Mouse (Mus musculus): ENCODE results near the gene Eva1a.
A peak's percentile ranks its signal among the peaks of the same experiment; 100 is the strongest.

Eva1a gene

GRCm38 (mm10) chr6:82066515-82067081 lies 25.8 kb downstream of the Eva1a start:
- no peak for DNase-seq (ENCODE audit: low read depth)

GRCm38 (mm10) chr6:82070459-82070858 lies 29.6 kb downstream of the Eva1a start:
- no peak for DNase-seq (ENCODE audit: low read depth)

GRCm38 (mm10) chr6:82073011-82073410 lies 32.2 kb downstream of the Eva1a start:
- peak; percentile 66 for DNase-seq (ENCODE audit: low read depth)

DNA sequence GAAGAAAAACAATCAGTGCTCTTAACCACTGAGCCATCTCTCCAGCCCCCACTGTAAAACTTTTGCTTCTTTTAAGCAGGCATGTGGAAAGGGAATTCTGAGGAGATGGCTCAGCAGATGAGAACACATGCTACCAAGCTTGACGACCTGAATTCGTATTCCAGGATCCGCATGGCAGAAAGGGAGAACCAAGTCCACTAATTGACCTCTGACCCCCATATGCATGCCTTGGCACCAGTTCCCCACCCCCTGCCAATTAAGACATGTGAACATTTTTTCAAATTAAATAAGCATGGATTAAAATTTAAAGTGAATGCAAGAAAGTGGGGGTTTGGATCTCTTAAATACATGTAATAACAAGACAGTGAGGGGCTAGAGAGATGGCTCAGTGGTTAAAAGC lies 32.7 kb downstream of the Eva1a start:
- no peak for DNase-seq (ENCODE audit: low read depth)

GRCm38 (mm10) chr6:82076364-82076763 lies 35.5 kb downstream of the Eva1a start:
- DNase-seq (ENCODE audit: low read depth) = no peak

DNA sequence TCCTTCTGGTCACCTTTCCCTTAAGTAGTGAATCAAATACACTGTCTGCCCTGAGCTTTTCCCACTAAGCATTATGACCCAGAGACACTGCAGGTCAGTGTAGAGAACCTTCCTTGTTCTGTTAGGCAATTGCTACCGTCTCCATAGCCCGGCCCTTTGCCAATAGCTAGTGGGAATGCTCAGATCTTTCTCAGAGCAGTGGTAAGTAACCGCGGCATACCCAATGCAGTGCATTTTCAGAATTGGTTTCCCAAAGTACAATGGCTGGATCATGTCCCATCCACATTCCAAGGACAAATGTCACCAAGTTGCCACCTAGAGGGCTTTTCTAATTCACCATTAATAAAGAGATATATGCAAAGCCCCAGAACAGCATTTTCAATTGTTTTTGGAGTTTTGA lies 38.0 kb downstream of the Eva1a start:
- DNase-seq (ENCODE audit: low read depth) = no peak

DNA sequence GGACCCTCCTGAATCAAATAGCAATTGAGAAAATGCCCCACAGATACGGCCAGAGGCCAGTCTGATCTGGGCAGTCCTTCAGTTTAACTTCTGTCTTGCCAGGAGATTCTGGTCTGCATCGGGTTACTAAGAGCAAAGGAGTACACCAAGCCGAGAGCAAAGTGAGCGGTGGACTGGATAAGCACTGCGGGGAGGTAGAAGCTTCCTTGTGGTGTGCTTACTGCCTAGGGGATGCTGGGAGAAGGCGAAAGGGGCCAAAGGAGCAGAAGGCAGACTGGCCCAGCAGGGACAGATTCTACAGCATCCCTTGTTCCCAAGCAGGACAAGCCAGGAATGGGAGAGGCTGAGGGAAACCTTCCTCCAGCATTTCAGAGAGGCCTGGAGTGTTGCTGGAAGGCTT lies 42.8 kb downstream of the Eva1a start:
- DNase-seq (ENCODE audit: low read depth) = no peak

DNA sequence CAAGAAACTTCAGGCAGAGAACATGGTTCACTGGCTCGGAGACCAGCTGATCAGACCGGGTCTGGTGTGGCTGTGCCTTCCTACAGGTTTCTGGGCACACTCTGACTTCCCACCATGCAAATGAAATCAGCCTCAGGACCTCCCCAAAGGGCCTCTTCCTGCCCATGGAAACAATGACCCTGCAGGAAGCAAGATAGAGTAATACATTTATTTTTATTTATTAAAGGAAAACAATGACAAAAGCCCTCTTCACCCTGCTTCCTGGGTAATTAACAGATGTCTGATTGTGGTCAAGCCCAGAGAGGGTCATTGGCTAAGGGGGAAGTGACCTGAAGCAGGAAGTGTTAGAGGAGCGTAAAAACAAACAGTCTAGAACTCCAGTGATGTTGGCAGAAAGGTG lies 43.4 kb downstream of the Eva1a start:
- no peak for DNase-seq (ENCODE audit: low read depth)

GRCm38 (mm10) chr6:82085313-82085908 lies 44.6 kb downstream of the Eva1a start:
- DNase-seq (ENCODE audit: low read depth) = no peak

- no peak for DNase-seq (ENCODE audit: low read depth)
Observed at GRCm38 (mm10) chr6:82088133-82088532, 47.3 kb downstream of the Eva1a start.

- DNase-seq (ENCODE audit: low read depth) = no peak
Observed at GRCm38 (mm10) chr6:82091773-82092172, 50.9 kb downstream of the Eva1a start.

- DNase-seq (ENCODE audit: low read depth) = no peak
Observed at GRCm38 (mm10) chr6:82097705-82098104, 56.9 kb downstream of the Eva1a start.

DNA sequence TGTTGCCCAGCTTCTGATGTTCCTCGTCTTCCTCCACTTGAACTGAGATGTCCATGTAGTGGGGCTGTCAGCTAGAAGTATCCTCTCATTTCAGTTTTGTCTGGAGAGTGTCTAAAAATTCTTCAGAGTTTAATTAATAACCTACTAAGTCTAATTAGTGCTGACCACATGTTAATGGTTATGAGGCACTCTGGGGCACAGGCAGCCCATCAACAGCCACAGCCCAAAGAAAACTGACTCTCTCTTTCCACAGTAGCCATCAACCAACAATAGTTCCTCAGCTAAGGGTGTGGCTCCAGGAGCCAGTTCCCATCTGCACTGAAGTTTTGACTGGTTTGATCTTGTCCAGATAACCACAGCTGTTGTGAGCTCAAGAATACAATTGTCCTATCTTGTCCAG lies 57.6 kb downstream of the Eva1a start:
- no peak for DNase-seq (ENCODE audit: low read depth)

GRCm38 (mm10) chr6:82110473-82110872 lies 69.6 kb downstream of the Eva1a start:
- DNase-seq (ENCODE audit: low read depth) = no peak

DNA sequence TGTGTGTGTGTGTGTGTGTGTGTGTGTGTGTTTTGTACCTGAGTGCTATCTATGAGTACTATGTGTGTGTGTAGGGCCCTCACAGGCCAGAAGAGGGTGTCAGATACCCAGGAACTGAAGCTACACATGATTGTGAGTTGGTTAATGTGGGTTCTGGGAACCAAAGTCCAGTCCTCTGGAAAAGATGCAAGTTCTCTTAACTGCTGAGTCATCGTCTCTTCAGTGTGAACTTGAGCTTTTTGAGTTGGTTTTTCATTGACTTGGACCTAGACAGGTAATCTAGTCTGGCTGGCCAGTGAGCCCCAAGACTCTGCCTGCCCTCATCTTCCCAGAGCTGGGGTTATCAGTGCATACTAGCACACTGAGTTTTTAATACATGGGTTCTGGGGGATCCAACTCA lies 70.3 kb downstream of the Eva1a start:
- no peak for DNase-seq (ENCODE audit: low read depth)

DNA sequence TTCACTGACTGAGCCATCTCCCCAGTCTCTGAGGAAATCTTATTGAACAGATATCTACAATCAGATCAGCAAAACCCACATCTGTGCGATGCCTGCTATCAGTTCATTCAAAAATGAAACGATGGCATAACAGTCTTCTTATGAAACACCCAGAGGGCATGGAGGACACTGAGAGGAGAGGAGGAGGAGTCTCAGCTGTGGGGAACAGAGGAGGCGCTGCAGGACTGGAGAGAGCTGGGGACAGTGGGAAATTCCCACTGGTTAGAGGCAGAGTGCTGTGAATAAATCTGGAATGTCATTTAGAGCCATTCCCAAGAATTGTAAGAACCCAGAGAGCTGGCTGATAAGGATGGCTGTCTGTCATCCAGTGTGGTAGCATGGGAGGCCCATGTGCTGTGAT lies 70.7 kb downstream of the Eva1a start:
- DNase-seq (ENCODE audit: low read depth) = no peak

DNA sequence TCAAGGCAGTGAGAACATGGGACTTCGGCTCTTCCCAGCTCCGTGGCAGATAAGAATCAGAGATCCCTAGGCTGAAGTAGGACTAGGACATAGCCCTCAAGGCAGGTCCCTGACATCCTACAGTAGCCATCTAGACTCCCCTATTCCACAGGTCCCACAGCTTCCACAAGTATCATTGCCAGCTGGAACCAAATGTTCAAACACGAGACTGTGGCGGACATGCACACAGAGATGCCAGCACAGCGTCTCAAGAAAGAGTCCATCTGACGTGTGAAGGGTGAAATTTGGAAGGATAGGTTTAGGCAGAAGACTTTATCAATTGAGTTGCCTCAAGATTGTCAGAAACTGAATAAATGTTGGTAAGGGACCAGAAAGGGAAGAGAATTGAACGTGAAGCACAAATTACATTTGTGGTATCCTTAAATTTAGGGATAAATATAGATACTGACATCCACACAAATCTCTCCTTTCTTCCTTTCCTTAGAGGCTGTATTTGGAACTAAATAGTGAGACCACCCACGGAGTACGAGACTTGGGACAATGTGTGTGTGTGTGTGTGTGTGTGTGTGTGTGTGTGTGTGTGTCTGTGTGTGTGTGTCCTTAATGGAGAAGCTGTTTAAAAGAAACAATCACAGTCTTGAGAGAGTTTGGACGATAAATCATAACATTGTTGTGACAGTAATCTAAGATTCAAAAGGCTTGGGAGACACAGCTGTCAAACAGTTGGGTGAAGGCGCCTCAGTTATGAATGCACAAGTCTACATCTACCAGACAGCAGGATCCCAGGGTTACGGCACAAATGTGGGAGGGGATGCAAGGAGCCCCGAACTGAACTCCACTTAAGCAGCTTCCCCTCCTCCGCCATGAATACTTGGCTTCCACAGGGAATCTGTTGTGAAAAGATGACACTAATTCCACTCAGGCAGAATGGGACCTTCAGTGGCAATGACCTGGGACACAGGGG lies 71.6 kb downstream of the Eva1a start:
- DNase-seq (ENCODE audit: low read depth) = no peak

GRCm38 (mm10) chr6:82115335-82115965 lies 74.6 kb downstream of the Eva1a start:
- DNase-seq (ENCODE audit: low read depth) = peak; percentile 54

DNA sequence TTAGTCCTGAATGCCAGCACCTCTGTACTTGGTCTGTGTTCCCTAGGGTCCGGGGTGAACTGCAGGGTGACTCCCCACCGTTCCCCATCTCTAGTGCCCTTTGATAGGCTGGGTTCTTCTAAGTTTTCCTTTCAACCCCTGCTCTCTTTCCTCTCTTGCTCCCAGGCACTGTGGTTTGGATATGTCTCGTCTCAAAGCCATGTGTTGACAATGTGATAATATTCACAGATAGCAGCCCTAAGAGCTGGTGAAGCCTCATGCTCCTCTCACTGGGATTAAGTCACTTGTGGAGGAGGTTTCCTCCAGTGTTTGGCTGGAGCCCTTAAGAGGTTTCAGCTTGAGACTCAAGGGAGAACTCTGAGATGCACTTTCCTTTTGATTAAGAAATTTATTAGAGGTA lies 75.3 kb downstream of the Eva1a start:
- DNase-seq (ENCODE audit: low read depth) = no peak

DNA sequence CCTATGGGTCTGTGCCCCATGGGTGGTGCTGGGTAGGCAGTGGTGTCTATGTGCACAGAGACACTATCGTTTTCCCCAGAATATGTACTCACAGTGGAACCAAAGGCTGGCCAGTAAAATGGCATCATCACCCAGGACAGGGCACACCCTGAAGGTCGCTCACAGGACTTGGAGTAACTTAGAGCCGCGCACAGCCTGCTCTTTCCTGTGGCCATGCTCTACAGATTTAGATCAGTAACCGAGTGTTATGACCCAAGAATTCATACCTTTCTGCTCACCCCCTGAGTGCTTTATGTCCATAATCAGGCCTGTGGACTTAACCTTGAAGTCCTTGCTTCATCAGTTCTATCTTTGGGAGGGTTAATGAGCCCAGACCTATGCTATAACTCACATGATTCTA lies 77.0 kb downstream of the Eva1a start:
- no peak for DNase-seq (ENCODE audit: low read depth)

DNA sequence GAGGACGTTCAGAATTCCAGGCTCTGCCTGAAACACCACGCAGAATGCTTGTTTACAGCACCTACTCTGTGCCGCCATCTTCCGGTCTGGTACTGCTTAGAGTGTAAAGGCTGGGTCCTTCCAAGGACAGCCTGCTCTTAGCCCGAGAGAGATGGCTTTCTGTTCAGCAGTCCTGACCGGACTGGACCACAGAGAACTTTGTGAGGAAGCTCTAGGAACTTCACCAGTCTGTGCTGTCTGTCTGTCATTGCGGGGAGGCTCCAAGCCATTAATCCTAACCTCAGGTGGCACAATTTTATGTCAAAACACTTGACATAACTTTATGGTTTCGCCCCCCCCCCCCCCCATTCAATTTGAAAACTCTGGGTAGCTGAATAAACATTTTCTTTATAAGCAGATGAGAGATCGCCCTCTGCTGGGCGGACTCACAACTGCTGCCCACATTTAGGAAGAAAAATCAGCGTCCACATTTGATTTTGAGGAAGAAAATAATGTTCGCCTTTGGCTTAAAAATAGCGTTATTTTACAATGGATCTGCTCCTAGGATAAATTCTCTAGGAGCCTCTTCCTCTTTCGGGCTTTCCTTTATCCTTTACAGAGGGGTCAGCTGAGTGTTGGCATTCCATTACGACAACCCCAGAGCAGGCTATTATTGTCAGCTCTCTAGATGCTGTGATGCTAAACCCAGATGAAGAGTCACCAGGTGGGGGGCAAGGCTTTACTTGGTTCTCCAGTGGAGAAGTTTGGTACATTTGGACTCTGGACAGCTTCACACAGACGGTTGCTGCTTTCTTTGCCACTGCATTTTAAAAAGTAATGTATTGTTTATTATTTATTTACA lies 78.7 kb downstream of the Eva1a start:
- DNase-seq (ENCODE audit: low read depth) = no peak

GRCm38 (mm10) chr6:82125134-82125533 lies 84.3 kb downstream of the Eva1a start:
- DNase-seq (ENCODE audit: low read depth) = peak; percentile 78
